Mouse (Mus musculus) G1E (cell line): Measurements from ENCODE around the gene Fbxl4. TPM values are rescaled to one million over a fixed set of nuclear protein-coding genes. Genes with fewer than 3 reads are reported as not detected.

Experiments used
- ATAC-seq: 2 replicates; pipeline ENCODE4 v1.8.0; 2016; ENCODE audit warnings: mild to moderate bottlenecking; ENCODE audit not compliant: insufficient number of reproducible peaks, poor library complexity, low FRiP score, severe bottlenecking; ENCODE audit errors: extremely low read depth
- DNase-seq: peaks from one replicate; pipeline ENCODE4 v3.0.0; 2012; ENCODE audit warnings: low spot score
- H3K27me3 ChIP-seq: 2 replicates; pipeline ENCODE4 v1.6.1; 2012; ENCODE audit warnings: mild to moderate bottlenecking, low read length, inconsistent platforms; ENCODE audit not compliant: insufficient read depth
- H3K36me3 ChIP-seq: replicated peaks from 2 replicates; pipeline ENCODE3; 2012; ENCODE audit warnings: mild to moderate bottlenecking, inconsistent platforms
- H3K4me1 ChIP-seq: 2 replicates; pipeline ENCODE4 v1.6.1; 2012; ENCODE audit warnings: low read depth, low read length, inconsistent platforms, mixed read lengths; ENCODE audit not compliant: insufficient read depth
- H3K4me3 ChIP-seq: 2 replicates; pipeline ENCODE4 v1.5.1; 2012; ENCODE audit warnings: low read depth, mild to moderate bottlenecking, inconsistent platforms, low read length, moderate library complexity, mixed read lengths
- H3K9me3 ChIP-seq: replicated peaks from 2 replicates; pipeline ENCODE4 v1.6.1; 2012; ENCODE audit warnings: inconsistent platforms
- CTCF ChIP-seq: IDR thresholded peaks from 2 replicates; pipeline ENCODE4 v1.5.1; 2012; ENCODE audit warnings: low read depth, low read length, inconsistent platforms, mixed read lengths
- GATA1 ChIP-seq: IDR thresholded peaks from 2 replicates; pipeline ENCODE4 v1.6.1; 2012; ENCODE audit warnings: borderline replicate concordance, low read length, inconsistent platforms, mixed read lengths
- GATA2 ChIP-seq: IDR thresholded peaks from 2 replicates; pipeline ENCODE4 v1.6.1; 2012; ENCODE audit warnings: low read depth, low read length, inconsistent platforms, borderline replicate concordance
- POLR2AphosphoS5 ChIP-seq: IDR thresholded peaks from 2 replicates; pipeline ENCODE4 v1.6.1; 2012; ENCODE audit warnings: low read depth, low read length, inconsistent platforms; ENCODE audit not compliant: insufficient replicate concordance
- TAL1 ChIP-seq: conservative IDR thresholded peaks from 2 replicates; pipeline ENCODE4 v1.6.1; 2012; ENCODE audit warnings: low read depth, low read length, inconsistent platforms, mixed read lengths
- polyA plus RNA-seq: library from polyadenylated mRNA; stranded (reverse); fragments of >175 nt; gene quantifications from 2 replicates; pipeline ENCODE4 v1.2.3, GENCODE M21; 2012
- total RNA-seq, 2 experiments: library from RNA; stranded (forward) in 1 of 2; stranded (reverse) in 1 of 2; fragments of 200-1000 nt in 1 of 2; fragments of >200 nt in 1 of 2; fragmentation: Nextera tagmentation in 1 of 2; gene quantifications; 2 replicates each; pipeline ENCODE4 v1.2.3; 2014 to 2017

Fbxl4 gene
- total and polyA plus RNA-seq, 3 experiments = 1.7 to 16.4 (median 10.3) TPM

DNA sequence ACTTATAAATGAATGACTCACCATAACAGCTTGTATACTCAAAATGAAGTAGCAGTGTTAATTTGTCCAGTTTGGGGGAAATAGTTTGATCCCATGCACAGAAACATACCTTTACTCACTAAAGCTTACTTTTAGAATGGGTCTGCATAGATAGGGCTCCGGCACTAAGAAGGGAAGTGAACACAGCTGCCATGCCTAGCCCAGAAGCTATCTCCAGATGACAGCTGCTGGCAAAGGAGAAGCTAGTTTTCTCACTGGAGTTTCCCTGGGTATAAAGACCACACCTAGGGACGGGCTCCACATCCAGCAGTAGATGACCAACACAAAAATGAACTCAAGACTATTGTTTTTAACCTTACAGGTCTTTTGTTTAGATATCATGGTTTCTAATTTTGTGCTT is 38.1 kb downstream of the Fbxl4 start:
- TF ChIP-seq GATA1 (no peak), CTCF (no peak), POLR2AphosphoS5 (no peak), GATA2 (no peak), TAL1 (no peak)
- H3K9me3 ChIP-seq = no peaks in the 10 kb centered on the region
- H3K27me3 ChIP-seq = no peaks in the 10 kb centered on the region
- DNase-seq (no peak), ATAC-seq (no peak; the same call in 1 of the 2 replicates)
- H3K4me3 ChIP-seq = no peak overlapping the region
- peaks cover 59% of the 10 kb centered on the region for H3K36me3 ChIP-seq
- peaks cover 2% of the 10 kb centered on the region; the same call in 1 of the 2 replicates for H3K4me1 ChIP-seq

DNA sequence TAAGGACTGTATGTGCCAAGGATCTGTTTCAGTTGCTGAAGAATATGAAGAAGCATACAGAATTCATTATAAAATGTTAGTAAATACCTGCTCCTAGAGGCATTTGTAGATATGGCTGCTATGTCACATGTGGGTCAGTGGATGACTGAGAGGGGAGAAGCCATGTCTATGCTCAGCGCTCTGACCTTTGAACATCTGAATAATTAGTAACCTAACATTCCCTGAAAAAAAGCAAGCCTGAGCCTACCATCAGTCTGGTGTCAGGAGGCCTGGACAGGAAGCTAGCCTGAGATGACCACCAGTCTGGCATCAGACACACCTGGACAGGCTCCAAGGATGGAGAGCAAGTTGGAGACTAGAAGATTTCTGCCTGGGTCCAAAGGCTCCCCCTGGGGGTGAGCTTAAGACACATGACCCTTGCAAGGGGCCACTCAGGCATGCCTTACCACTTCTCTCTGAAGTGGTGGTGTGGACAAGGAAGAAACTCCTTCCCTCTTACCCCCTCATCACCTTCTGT is 39.2 kb downstream of the Fbxl4 start:
- Histone ChIP-seq H3K27me3 (no peaks in the 10 kb centered on the region), H3K9me3 (no peaks in the 10 kb centered on the region), H3K36me3 (peaks cover 65% of the 10 kb centered on the region), H3K4me1 (peaks cover 2% of the 10 kb centered on the region; the same call in 1 of the 2 replicates), H3K4me3 (no peak overlapping the region)
- TF ChIP-seq CTCF (no peak), POLR2AphosphoS5 (no peak), GATA1 (no peak), TAL1 (no peak), GATA2 (no peak)
- DNase-seq (no peak), ATAC-seq (no peak)

DNA sequence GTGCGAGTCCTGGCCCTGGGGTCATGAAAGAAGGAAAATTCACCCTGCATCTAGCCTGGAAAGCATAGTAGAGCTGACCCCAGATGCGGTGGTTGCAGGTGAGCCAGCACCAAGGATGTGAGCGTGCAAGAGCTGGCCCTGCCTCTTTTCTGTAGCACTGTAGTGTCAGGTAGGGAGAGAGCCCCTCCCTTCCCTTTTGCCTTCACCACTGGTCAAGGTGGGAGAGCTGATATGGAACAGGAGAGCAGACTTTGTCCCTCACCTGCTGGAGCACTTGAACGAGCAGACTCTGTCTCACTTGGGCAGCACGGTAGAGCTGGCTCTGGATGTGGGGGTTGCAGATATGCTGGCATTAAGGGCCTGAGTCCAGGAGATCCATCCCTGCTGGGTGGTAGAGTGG is 39.7 kb downstream of the Fbxl4 start:
- no peak overlapping the region for H3K4me3 ChIP-seq
- H3K27me3 ChIP-seq = no peaks in the 10 kb centered on the region
- H3K36me3 ChIP-seq = peaks cover 63% of the 10 kb centered on the region
- no peak for TF ChIP-seq POLR2AphosphoS5
- TF ChIP-seq GATA2 = no peak
- TF ChIP-seq GATA1 = no peak
- no peak for TF ChIP-seq TAL1
- TF ChIP-seq CTCF = no peak
- ATAC-seq = no peak
- H3K9me3 ChIP-seq = no peaks in the 10 kb centered on the region
- DNase-seq = no peak
- peaks cover 2% of the 10 kb centered on the region; the same call in 1 of the 2 replicates for H3K4me1 ChIP-seq

DNA sequence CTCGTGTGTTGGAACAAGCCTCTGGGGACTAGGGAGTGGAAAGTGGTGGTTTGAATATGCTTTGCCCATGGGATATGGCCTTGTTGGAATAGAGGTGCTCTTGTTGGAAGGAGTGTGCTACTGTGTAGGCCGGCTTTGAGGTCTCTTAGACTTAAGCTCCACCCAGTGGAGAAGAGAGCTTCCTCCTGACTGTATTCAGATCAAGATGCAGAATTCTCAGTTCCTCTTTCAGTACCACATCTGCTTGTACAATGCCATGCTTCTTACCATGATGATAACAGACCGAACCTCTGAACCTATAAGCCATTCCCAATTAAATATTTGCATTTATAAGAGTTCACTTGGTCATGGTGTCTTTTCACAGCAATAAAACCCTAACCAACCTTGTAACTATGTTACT is 44.7 kb downstream of the Fbxl4 start:
- no peak for TF ChIP-seq CTCF
- no peak for TF ChIP-seq GATA1
- TF ChIP-seq POLR2AphosphoS5 = no peak
- no peak for TF ChIP-seq TAL1
- no peak for TF ChIP-seq GATA2
- Histone ChIP-seq H3K9me3 (no peaks in the 10 kb centered on the region), H3K27me3 (no peaks in the 10 kb centered on the region), H3K4me1 (no peaks in the 10 kb centered on the region), H3K4me3 (no peak overlapping the region), H3K36me3 (peaks cover 58% of the 10 kb centered on the region)
- DNase-seq = no peak
- ATAC-seq = no peak

DNA sequence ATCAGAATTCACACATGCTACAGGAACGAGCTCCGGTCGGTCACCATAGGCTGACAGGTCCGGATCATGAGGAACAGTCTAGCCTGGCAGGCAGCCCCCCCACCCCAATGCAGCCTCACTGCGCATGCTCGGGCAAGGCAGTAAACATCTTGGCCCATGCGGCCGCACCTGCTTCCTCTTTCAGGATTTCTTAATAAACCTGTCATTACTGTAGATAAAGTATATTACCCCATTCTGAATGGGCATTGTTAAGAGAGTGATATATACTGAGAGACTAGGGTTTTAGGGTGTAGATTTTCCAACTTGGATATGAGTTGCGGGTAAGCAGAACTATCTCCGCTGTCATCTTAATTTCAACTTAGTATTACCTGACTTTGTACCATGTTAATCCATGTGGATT is 45.6 kb downstream of the Fbxl4 start:
- DNase-seq (no peak), ATAC-seq (no peak)
- peaks cover 50% of the 10 kb centered on the region for H3K36me3 ChIP-seq
- TF ChIP-seq CTCF (no peak), TAL1 (no peak), GATA1 (no peak), GATA2 (no peak), POLR2AphosphoS5 (no peak)
- no peak overlapping the region for H3K4me3 ChIP-seq
- H3K27me3 ChIP-seq = no peaks in the 10 kb centered on the region
- H3K4me1 ChIP-seq = no peaks in the 10 kb centered on the region
- no peaks in the 10 kb centered on the region for H3K9me3 ChIP-seq

DNA sequence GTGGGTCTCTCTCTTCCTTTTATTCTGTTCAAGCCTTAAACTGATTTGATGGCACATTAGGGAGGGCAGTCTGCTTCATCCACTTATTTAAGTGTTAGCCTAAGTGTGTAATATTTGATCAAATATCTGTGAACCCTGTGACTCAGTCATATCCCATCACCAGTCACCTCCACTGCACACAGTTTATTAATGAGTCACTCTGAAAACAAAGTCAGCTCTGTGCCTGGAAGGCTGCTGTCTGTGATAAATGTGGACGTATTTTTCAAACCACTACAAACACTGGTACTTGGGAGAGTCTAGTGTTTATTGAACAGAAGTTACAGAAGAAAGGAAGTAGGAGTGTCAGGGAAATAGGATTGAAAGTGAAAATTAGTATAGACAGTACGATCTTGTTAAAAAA is 63.3 kb downstream of the Fbxl4 start:
- no peak for ATAC-seq
- TF ChIP-seq CTCF (no peak), GATA1 (no peak), TAL1 (no peak)

DNA sequence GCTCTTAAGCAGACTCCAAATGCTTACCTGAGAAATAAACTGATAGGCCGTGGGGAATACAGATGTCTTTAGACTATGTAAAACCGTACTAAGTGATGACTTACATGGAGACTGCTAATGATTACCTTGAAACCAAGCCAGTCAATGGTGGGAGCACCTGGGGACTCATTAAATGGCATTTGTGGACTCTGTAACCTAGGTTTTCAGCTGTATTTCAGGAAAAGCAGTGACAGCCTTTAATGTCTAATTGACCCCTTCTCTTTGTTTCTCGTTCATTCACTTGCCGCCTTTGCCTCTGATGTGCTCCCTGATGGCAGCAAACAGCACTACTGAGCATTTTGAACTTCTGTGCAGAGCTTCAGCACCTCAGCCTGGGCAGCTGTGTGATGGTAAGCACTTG is 65.1 kb downstream of the Fbxl4 start:
- DNase-seq = no peak
- Histone ChIP-seq H3K4me3 (no peak overlapping the region), H3K27me3 (no peaks in the 10 kb centered on the region), H3K4me1 (no peaks in the 10 kb centered on the region), H3K9me3 (no peaks in the 10 kb centered on the region), H3K36me3 (peaks cover 49% of the 10 kb centered on the region)
- TF ChIP-seq GATA1 (no peak), POLR2AphosphoS5 (no peak), TAL1 (no peak), GATA2 (no peak), CTCF (no peak)
- no peak for ATAC-seq

More for the DNA sequence above, 63.3 kb downstream of the Fbxl4 start:
- Histone ChIP-seq H3K36me3 (peaks cover 40% of the 10 kb centered on the region), H3K4me1 (no peaks in the 10 kb centered on the region), H3K4me3 (no peak overlapping the region), H3K27me3 (no peaks in the 10 kb centered on the region), H3K9me3 (no peaks in the 10 kb centered on the region)
- DNase-seq = no peak
